ENCODE assay signal across 15 mouse cellular contexts in the genomic region with DNA sequence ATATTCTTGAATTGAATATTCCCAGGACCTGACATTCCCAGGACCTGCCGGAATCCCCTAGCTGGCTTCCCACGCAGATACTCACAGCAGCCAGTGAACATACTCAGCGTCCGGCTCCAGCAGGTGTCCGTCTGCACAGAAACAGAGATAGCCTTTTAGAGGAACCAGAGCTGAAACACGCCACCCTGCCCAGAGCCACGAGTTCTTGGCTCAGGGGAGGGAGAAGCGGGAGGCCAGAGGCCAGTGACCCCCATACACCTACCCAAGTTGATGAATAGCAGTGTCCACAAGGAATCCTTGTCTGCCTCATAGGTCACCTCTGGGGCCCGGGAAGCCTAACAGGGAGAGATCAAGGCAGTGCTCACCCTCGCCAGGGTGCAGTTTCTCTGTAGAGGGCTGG.
"Had no signal": no experiment of that assay in that cellular context is flagged by ENCODE, and none has a peak within 500 bp of the region (broad histone marks: within the 10 kb centered on the region; RNA-seq: fewer than 3 reads in every experiment).

No protein-coding gene starts in this region.

- DNase-seq: heart, postnatal 10 days; heart, postnatal 14 days; heart, postnatal 36 days; heart, postnatal 4 days; kidney, adult 11 months; kidney, adult 18-20 months; kidney, adult 2 months; kidney, adult 8-10 months; kidney, adult 9 months; kidney, postnatal 10 days; kidney, postnatal 14 days; kidney, postnatal 36 days; kidney, postnatal 4 days; layer of hippocampus, adult 9-11 months; layer of hippocampus, postnatal 36 days had no signal
